Mouse (Mus musculus): ENCODE measurements at regions not wholly inside any gene's neighbourhood (a gene's known extent, or its start where the extent isn't known, plus 50 kb on each side); places are given as distances from the start of the nearest gene placed in this dataset.

- no peak for DNase-seq (ENCODE audit: low read depth, low spot score)
Measured at GRCm38 (mm10) chr11:24340677-24341076, 262.8 kb downstream of the Bcl11a start.

- no peak for DNase-seq (ENCODE audit: low read depth, low spot score)
Measured at GRCm38 (mm10) chr11:24341650-24342049, 263.8 kb downstream of the Bcl11a start.

GRCm38 (mm10) chr11:24342176-24342575, 264.3 kb downstream of the Bcl11a start:
- DNase-seq (ENCODE audit: low read depth, low spot score), result no peak

- DNase-seq (ENCODE audit: low read depth, low spot score), result no peak
Measured at GRCm38 (mm10) chr11:24342732-24343131, 264.9 kb downstream of the Bcl11a start.

GRCm38 (mm10) chr11:24347225-24347624, 269.4 kb downstream of the Bcl11a start:
- no peak for DNase-seq (ENCODE audit: low read depth, low spot score)

GRCm38 (mm10) chr11:24348741-24349140, 270.9 kb downstream of the Bcl11a start:
- no peak for DNase-seq (ENCODE audit: low read depth, low spot score)

GRCm38 (mm10) chr11:24349967-24350643, 272.2 kb downstream of the Bcl11a start:
- DNase-seq (ENCODE audit: low read depth, low spot score), result no peak

- no peak for DNase-seq (ENCODE audit: low read depth, low spot score)
Measured at GRCm38 (mm10) chr11:24350839-24351238, 273.0 kb downstream of the Bcl11a start.

GRCm38 (mm10) chr11:24352071-24352470, 274.2 kb downstream of the Bcl11a start:
- no peak for DNase-seq (ENCODE audit: low read depth, low spot score)

GRCm38 (mm10) chr11:24353056-24353455, 275.2 kb downstream of the Bcl11a start:
- no peak for DNase-seq (ENCODE audit: low read depth, low spot score)

GRCm38 (mm10) chr11:24357388-24357787, 279.5 kb downstream of the Bcl11a start:
- DNase-seq (ENCODE audit: low read depth, low spot score), result no peak

- no peak for DNase-seq (ENCODE audit: low read depth, low spot score)
Measured at GRCm38 (mm10) chr11:24359086-24359485, 281.2 kb downstream of the Bcl11a start.

- no peak for DNase-seq (ENCODE audit: low read depth, low spot score)
Measured at GRCm38 (mm10) chr11:24361998-24362687, 284.3 kb downstream of the Bcl11a start.

- no peak for DNase-seq (ENCODE audit: low read depth, low spot score)
Measured at GRCm38 (mm10) chr11:24362688-24363035, 284.8 kb downstream of the Bcl11a start.

GRCm38 (mm10) chr11:24363418-24364364, 285.8 kb downstream of the Bcl11a start:
- DNase-seq (ENCODE audit: low read depth, low spot score), result no peak

- no peak for DNase-seq (ENCODE audit: low read depth, low spot score)
Measured at GRCm38 (mm10) chr11:24370198-24370860, 292.5 kb downstream of the Bcl11a start.

GRCm38 (mm10) chr11:24370861-24371686, 293.2 kb downstream of the Bcl11a start:
- DNase-seq (ENCODE audit: low read depth, low spot score), result no peak

- no peak for DNase-seq (ENCODE audit: low read depth, low spot score)
Measured at GRCm38 (mm10) chr11:24371687-24371950, 293.8 kb downstream of the Bcl11a start.

- DNase-seq (ENCODE audit: low read depth, low spot score), result no peak
Measured at GRCm38 (mm10) chr11:24371963-24372362, 294.1 kb downstream of the Bcl11a start.

- no peak for DNase-seq (ENCODE audit: low read depth, low spot score)
Measured at GRCm38 (mm10) chr11:24372616-24373015, 294.8 kb downstream of the Bcl11a start.

- no peak for DNase-seq (ENCODE audit: low read depth, low spot score)
Measured at GRCm38 (mm10) chr11:24373301-24373700, 295.4 kb downstream of the Bcl11a start.
